Mouse (Mus musculus) kidney, postnatal 10 days (tissue): ENCODE results near the gene Pigo.
A peak's percentile ranks its signal among the peaks of the same experiment; 100 is the strongest.

Source experiments
- DNase-seq: peaks from one replicate; pipeline ENCODE4 v3.0.0; 2021; ENCODE audit warnings: mixed read lengths

The Pigo gene

GRCm38 (mm10) chr4:43036356-43036755, 10.7 kb upstream of the Pigo start:
- no peak for DNase-seq

DNA sequence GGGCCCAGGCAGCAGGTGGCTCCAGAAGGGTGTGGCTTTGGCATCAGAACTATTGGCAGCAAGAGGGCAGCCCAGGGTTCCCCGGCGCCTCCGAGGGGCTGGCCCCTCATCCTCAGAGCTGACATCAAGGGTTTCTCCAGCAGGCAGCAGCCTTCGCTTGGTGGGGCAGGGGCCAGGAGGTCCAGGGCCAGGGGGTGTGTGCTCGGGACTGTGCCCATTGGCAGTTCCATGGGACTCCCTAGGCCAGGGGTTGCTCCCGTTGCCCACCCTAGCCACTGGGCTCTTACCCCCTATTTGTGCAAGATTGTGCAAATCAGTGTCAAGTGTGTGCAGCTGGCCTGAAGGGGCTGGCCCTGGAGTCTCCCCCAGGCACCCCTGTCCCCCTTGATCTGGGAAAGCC, 10.2 kb upstream of the Pigo start:
- no peak for DNase-seq

DNA sequence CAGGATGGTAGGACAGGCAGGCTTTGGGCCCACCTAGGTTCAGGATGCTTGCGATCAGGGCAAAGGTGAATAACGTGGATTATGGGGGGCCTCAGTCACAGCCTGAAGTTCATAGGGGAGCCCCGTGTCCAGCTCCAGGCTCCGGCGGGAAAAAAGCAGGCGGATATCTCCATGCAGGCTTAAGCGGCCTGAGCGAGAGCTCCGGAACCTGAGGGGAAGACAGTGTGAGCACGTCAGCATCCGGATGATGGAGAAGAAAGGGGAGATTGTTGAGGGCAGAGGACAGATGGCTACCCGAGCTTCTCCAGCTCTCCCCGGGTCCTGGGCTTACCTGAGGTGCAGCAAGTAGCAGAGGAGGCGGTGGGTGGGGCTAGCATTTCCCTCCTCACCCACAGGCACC, 7.9 kb upstream of the Pigo start:
- no peak for DNase-seq

- DNase-seq, result no peak
Measured at GRCm38 (mm10) chr4:43032501-43032900, 6.9 kb upstream of the Pigo start.

GRCm38 (mm10) chr4:43031237-43031995, 5.8 kb upstream of the Pigo start, which contains the start of gene Stoml2:
Stoml2 (minus strand) TSS chr4:43031710.
- DNase-seq, result peak; percentile 96

- DNase-seq, result peak; percentile 66
Measured at GRCm38 (mm10) chr4:43030780-43031230, 5.2 kb upstream of the Pigo start.

DNA sequence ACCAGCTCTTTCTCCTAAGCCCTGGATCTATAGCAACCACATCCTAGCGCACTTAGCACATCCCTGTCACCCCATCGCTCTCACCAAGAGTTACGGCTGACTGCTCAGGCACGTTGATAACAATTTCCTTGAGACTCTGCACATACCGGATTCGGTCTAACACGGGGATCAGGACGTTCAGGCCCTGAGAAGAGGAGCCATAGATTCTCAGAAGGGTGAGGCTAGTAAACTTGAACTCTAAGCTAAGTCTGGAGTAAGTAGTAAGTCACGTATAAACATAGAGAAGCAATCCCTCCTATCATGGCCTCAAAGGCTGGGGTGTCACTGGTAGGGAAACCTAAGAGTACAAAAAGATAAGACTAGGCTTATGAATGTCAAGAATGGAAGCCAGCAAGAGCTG, 4.7 kb upstream of the Pigo start:
- DNase-seq, result no peak

DNA sequence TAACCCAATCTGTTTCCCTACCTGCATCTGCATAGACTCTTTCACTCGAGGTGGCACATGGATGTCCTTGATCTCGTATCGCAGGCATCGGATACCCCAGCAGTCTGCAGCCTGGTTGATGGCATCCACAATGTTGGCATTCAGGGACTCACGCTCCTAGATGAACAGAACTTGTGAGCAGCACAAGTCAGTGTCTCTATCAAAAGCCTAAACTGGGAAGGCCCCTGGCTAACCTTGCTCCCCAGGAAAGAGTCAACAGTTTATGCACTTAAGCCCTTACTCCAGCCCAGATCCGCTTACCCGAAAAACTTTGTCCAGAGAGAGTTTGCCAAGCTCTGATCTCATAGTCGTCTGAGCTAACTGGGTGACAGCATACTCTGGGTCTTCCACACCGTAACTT, 4.1 kb upstream of the Pigo start:
- no peak for DNase-seq

GRCm38 (mm10) chr4:43029121-43029520, 3.5 kb upstream of the Pigo start:
- no peak for DNase-seq

DNA sequence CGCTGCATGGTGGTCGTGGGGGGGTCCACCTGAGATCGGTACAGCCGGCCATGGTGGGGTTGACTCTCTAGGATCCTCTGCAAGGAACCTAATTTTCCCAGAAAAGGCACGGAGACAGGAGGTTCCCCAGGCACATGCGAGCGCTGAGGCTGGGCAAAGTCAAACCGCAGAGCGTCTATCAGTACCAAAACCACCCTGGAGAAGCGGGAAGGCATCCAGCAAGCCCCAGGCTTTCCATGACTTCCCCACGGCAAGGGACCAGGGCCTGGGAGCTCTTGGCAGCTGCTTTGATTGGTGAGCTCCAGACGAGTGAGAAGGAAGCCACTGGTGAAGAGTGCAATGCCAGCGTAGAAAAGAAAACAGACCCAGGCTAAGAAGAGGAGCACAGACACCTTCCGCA, 946 bp downstream of the Pigo start:
- DNase-seq, result no peak

DNA sequence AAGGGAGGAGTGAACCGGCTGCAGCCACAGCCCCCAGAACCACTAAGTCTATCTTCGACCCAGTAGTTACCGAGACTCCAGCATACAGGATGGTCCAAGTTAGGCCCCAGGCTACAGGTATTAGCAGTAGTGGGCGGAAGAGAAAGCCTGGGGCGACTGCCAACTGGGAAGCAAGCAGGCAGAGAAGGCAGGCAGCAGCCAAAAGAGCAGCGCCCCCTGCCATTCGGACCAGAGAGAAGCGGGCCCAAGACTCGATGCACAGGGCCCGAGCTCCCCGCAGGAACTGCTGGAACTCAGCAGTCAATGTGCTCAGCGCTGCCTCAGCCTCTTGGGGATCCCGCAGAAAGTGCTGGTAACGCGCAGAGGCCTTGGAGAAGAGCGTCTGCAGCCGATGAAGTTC, 4.3 kb downstream of the Pigo start:
- DNase-seq, result no peak

GRCm38 (mm10) chr4:43020876-43021275, 4.7 kb downstream of the Pigo start:
- no peak for DNase-seq

- DNase-seq, result no peak
Measured at GRCm38 (mm10) chr4:43019641-43020465, 5.8 kb downstream of the Pigo start.

DNA sequence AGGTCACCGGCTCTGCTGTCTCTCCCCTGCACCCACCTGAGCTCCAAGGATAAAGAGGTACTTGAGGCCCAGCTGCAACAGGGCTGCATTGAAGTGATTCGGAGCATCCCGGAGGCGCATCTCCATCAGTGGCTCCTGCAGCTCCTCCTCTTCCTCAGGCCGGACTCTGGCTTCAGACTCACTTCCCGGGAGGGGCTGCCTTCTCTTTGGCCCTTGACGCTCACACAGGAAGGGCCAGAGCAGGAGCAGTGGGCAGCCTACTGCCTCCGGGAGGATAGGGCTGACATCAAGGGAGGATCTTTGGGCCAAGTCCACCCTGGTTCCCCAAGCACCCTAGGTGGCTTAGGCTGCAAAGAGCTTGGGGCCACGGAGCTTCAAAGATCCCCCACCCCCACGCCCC, 6.4 kb downstream of the Pigo start:
- DNase-seq, result no peak

GRCm38 (mm10) chr4:43018156-43018555, 7.5 kb downstream of the Pigo start:
- DNase-seq, result no peak

- no peak for DNase-seq
Measured at GRCm38 (mm10) chr4:43012091-43012490, 13.5 kb downstream of the Pigo start.

DNA sequence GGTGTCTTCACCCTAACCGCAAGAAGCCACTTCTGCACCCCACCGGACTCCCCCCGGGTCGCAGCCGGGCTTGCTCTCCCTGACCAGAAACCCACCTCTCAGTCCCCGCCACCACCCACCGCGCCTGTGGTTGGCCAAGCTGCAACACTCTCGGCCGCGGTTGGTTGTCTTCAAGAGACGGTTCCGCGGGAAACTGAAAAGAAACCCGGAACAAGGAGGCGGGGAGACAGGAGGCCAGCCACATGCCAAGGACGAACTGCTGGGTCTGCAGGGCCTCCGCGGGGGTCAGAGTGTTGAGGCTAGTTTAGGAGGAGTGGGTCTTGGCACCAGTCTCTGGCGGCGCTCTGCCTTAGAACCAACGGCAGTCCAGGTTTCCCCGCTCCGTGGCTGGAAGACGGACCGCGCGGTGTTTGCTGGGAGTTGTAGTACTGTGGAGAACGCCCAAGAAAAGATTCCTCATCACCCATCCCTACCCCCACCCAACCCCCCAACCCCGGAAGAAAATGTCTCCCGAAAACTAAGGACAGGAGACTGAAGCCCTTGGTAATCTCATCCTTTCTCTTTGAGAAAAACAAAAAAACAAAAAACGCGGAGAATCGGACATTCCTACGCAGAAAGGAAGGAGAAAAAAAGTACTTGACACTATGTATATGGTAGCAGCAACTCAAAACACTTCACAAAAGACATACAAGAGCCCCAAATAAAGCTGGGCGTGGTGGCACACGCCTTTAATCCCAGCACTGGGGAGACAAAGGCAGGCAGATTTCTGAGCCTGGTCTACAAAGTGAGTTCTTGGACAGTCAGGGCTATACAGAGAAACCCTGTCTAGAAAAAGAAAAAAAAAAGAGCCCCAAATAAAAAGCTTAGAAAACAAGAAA, 15.2 kb downstream of the Pigo start, which contains the start of gene Fancg:
Gene Fancg (minus strand): TSS at position 346 of the 878 bp plus-strand sequence.
- DNase-seq, result peak; percentile 90

DNA sequence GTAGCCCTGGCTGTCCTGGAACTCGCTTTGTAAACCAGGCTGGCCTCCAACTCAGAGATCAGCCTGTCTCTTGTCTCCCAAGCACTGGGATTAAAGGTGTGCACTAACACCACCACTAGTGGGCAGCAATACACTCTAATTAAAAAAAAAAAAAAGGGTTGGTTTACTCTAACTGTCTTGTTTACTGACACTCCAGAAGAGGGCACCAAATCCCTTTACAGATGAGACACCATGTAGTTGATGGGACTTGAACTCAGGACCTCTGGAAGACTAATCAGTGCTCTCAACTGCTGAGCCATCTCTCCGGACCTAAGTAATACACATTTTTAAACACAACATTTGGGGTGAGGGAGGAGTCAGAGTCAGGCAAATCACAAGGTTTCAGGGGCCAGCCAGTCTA, 19.9 kb downstream of the Pigo start:
- peak; percentile 40 for DNase-seq

DNA sequence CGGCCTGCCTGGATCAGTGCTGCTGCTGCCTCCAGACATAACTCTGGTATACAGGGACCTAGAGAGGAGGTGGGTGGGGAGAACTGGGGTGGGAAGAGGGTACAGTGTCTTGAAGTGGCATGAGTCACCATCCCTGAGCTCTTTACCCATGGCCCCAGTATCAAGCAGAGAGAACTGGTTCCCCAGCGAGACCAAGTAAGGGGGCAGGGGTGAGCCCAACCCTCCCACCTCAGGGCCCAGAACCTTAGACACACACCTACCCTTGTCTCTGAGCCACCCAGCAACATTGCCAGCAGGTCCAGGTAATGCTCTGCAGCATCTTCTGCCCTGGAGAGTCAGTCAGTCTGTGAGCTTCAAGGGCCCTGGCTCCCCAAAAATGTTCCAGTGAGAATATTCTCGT, 20.7 kb downstream of the Pigo start:
- DNase-seq, result no peak

DNA sequence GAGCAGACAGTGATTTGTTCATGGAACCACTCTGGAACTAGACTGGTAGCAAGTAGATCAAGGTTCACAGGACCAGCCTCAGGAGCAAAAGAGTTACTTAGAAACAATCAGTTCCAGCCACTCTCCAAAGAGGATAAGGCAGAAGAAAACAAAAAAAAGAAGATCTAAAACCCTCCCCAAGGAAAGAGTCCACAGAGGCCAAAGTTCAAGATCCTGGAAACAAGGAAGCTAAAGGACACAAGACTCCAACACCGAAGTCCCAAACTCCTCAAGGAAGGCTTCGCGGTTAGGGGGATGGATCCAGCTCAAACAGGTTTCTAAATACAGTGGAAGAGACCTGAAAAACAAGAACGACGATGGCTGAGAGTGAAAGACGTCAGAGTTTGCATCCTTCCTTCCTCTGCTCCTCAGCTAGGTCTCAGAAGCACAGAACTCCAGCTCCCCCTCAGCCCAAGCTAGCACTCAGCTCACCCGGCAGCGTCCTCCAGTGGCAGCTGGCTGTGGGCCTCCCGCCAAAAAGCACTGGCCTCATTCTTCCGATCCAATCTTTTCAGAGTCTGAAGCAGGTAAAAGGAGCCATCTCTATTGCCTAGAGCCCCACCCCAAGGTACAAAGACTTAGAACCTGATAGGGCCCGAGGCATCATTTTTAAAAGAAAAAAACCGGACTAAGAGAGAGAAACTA, 22.7 kb downstream of the Pigo start:
- DNase-seq, result peak; percentile 33

DNA sequence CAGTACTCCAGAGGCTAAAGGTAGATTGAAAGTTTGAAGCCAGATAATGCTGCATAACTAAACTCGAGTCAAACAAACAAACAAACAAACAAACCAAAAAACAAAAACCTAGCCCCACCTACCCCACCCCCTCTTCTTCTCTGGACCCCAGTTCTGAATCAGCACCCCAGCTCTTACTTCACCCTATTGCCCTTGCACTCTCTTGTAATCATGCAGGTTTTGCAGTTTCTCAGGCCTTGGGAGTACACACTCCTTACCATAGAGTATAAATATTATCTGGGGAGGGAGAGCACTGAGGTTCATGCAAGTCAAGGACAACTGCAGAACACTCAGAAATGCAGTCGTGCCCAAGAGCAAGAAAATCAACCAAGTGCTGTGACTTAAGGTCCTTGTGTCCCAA, 24.3 kb downstream of the Pigo start:
- no peak for DNase-seq
